Mouse (Mus musculus) cortical plate, adult 2 months (tissue): Measurements from ENCODE around the gene Plekhh1.

Experiments
- CTCF ChIP-seq: fragments of 200-500 bp; IDR thresholded peaks from 2 replicates; pipeline ENCODE4 v1.5.1; 2011; ENCODE audit warnings: mild to moderate bottlenecking, control low read depth, low read length; ENCODE audit not compliant: insufficient read depth; ENCODE audit errors: extremely low read depth
- POLR2A ChIP-seq: fragments of 200-500 bp; IDR thresholded peaks from 2 replicates; pipeline ENCODE4 v1.6.1; 2011; ENCODE audit warnings: mild to moderate bottlenecking, low read length, control low read depth; ENCODE audit not compliant: insufficient read depth; ENCODE audit errors: extremely low read depth

- TF ChIP-seq POLR2A (no peak), CTCF (no peak)
These were observed 90.0 kb downstream of the Plekhh1 start for GRCm38 (mm10) chr12:79118991-79119390.
